Mouse (Mus musculus) olfactory bulb, adult 2 months (tissue): ENCODE measurements around the gene Dazl.

Source experiments
- CTCF ChIP-seq: fragments of 200-500 bp; IDR thresholded peaks from 2 replicates; pipeline ENCODE4 v1.5.1; 2012; ENCODE audit warnings: low read depth, mild to moderate bottlenecking, low read length, moderate library complexity; ENCODE audit not compliant: insufficient read depth
- POLR2A ChIP-seq: fragments of 200-500 bp; IDR thresholded peaks from 2 replicates; pipeline ENCODE4 v1.6.1; 2012; ENCODE audit warnings: mild to moderate bottlenecking, low read depth, low read length, moderate library complexity; ENCODE audit not compliant: insufficient read depth

- TF ChIP-seq POLR2A (no peak), CTCF (no peak)
Observed at GRCm38 (mm10) chr17:50291485-50292200, 1.8 kb downstream of the Dazl start.
